Mouse (Mus musculus) erythroblast, embryonic 14.5 days (primary cell): Measurements from ENCODE around the gene Ano10.

Experiments
- GATA1 ChIP-seq: IDR thresholded peaks from 2 replicates; pipeline ENCODE4 v1.6.1; 2012; ENCODE audit warnings: low read length, inconsistent platforms, mixed read lengths
- TAL1 ChIP-seq: IDR thresholded peaks from 3 replicates; pipeline ENCODE4 v1.6.1; 2012; ENCODE audit warnings: low read length, inconsistent platforms, mixed read lengths

- TF ChIP-seq GATA1 (no peak), TAL1 (no peak)
These were observed 22.3 kb upstream of the Ano10 start for GRCm38 (mm10) chr9:122316562-122316961.
